Mouse (Mus musculus) 3T3-L1 (cell line): ENCODE measurements around the gene 7420426K07Rik.

Source experiments
- DNase-seq: peaks from one replicate; pipeline ENCODE4 v3.0.0-alpha.2; 2015; ENCODE audit warnings: low read depth, low spot score

7420426K07Rik gene

DNA sequence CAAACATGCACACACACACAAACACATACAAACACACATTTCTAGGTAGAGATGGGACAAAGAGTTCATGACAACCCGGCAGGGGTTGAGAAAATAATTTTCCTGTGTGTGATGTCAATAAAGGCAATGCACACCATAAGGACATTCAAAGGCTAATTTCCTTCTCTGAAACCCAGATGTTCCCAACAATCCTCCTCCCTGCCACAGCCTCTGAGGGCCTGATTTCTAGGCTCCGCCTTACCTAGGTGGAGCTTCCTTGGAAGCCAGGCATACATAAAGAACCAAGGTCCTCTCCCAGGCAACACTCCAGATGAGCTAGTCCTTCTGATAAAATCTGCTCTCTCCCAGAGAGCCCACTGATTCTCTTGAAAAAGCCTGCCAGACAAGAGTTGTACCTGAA is at the start of gene 7420426K07Rik:
Gene 7420426K07Rik, plus strand, starts transcription at position 301 of the 400 bp plus-strand sequence.
- no peak for DNase-seq

DNA sequence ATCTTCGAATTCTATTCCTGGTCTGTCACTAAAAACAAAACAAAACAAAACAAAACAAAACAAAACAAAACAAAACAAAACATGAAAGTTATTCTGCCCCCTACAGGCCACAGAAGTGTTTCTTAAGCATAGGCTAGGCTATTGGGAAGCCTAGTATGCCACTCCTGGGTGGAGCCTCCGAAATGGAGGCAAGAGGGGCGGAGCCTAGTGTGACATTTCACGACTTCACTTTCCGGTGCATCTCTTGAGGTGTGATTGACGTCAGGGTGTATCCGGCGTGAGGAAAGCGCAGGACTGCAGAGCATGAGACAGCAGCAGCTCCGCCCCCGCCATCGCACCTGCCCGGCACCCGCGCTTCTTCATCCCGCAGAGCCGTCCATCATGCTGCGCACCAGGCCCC is 46.7 kb upstream of the 7420426K07Rik start, which contains the start of gene Prr23a2:
Gene Prr23a2, plus strand, starts transcription at position 285 of the 400 bp plus-strand sequence.
- no peak for DNase-seq

DNA sequence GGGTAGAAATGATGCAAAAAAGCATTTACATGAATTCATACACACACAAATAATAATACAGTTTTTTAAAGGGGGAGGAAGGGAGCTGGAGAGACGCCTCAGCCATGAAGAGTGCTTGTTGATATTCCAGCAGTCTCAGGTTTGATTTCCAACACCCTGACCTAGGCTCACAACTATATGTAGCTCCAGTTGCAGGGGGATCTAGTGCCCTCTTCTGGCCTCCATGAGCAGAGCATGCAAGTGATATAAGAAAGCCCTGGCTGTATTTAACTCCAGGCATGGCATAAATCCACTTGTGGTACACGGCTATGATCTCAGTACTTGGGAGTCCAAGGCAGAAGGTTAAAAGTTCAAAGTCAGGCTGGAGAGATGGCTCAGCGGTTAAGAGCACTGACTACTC is 39.5 kb upstream of the 7420426K07Rik start:
- DNase-seq = peak; percentile 11

DNA sequence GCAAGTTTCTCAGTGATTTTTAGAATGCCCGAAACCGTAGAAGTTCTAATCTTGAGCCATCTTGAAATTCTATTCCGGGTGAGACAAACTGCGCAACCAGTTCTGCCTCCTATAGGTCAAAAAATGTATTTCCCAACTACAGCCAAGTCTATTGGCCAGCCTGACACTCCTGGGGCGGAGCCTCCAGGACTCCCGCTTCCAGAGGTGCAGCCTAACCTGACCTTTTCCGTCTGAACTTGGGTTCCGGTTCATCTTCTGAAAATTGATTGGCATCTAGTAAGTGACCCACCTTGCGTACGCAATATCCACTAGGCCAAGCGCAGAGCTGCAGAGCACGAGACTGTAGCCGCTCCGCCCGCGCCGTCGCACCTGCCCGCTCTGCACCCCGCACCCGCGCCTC is 38.3 kb upstream of the 7420426K07Rik start, which contains the start of gene Prr23a3:
Gene Prr23a3, plus strand, starts transcription at position 197 of the 400 bp plus-strand sequence.
- DNase-seq = no peak

- no peak for DNase-seq
Observed at GRCm38 (mm10) chr9:98901486-98901885, 1.4 kb upstream of the 7420426K07Rik start.

DNA sequence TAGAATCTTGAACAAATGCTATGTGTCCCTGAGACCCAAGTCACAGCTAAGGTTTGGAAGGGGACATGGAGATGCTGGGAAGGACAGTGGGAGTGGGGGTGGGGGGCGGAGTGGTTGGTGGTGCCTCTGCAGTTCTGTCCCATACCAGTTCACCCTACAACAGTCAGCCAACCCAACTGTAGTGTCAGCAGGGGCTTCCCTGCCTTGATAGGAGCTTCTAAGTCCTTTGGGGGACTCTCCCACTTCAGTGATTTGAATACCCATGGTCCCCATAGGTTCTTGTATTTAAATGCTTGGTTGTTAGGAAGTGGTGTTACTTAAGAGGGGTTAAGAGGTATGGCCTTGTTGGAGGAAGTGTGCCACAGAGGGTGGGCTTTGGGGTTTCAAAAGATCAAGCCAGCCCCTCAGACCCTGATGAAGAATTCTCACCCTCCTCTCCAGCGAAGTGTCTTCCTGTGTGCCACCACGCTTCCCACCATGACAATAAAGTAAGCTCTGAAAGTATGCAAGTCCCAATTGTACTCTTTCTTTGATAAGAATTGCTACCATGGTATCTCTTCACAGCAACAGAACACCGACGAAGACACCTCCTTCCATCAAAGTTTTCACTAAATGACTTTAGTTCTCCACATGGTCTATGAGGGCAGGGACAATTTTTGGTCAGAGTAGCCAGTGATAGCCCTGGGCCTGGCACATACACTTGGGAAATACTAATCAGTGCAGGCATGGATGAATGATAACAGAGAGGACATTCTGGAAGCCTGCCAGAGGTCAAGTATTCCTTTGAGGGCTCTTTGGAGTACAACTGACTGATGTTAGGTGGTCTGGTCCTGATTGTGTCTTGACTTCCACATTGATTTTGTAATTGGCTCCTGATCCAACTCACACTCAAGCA is 18.0 kb downstream of the 7420426K07Rik start:
- no peak for DNase-seq

GRCm38 (mm10) chr9:98923119-98923518 is 20.2 kb downstream of the 7420426K07Rik start:
- no peak for DNase-seq

DNA sequence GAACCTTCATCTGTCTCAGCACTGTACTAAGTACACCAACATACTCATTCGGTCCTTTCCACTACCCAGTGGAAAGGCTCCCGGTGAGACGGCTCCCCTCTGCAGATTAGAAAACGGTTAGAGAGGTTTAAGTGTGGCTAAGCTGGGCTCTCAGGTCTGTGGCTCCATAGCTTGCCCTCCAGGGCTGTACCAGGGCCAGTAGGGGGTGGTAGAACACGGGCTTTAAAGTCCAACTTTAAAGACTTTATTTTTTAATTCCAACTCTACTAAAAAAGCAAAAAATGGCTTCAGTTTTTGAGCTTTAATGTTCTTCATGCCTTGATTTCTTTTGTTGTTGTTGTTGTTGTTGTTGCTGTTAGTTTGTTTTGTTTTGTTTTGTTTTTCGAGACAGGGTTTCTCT is 21.3 kb downstream of the 7420426K07Rik start:
- no peak for DNase-seq

DNA sequence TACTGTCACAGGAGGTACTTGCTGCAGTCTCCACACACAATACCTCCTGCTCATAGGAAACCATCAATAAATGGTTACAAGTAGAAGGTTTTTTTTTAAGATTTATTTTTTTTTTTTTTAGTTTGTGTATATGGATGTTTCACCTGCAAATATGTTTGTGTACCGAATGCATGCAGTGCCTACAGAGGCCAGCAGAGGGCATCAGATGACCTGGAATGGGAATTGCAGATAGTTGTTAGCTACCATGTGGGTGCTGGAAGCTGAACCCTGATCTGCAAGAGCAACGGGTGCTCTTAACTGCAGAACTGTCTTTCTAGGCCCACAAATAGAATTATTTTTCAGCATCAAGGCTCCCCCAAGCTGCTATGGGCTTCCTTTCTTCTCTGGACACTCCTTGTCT is 26.6 kb downstream of the 7420426K07Rik start:
- DNase-seq = peak; percentile 9

DNA sequence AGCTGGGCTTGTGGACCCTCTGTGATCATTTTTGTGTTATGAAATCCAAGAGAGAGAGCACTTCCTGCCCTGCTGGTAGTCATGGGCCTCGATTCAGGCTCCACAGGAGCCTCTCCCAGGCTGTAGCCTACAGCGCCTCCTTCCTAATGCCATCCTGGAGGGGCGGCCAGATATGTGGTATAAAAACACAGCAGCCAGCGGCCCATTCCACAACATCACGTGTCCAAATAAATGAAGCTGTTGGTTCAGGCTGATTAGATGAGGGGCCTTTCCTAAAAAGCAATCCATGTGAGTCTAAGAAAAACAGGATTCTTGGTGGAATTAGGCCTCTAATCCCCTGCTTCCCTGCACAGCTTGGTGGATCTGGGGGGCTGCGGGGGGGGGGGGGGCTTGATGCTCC is 30.0 kb downstream of the 7420426K07Rik start:
- no peak for DNase-seq

DNA sequence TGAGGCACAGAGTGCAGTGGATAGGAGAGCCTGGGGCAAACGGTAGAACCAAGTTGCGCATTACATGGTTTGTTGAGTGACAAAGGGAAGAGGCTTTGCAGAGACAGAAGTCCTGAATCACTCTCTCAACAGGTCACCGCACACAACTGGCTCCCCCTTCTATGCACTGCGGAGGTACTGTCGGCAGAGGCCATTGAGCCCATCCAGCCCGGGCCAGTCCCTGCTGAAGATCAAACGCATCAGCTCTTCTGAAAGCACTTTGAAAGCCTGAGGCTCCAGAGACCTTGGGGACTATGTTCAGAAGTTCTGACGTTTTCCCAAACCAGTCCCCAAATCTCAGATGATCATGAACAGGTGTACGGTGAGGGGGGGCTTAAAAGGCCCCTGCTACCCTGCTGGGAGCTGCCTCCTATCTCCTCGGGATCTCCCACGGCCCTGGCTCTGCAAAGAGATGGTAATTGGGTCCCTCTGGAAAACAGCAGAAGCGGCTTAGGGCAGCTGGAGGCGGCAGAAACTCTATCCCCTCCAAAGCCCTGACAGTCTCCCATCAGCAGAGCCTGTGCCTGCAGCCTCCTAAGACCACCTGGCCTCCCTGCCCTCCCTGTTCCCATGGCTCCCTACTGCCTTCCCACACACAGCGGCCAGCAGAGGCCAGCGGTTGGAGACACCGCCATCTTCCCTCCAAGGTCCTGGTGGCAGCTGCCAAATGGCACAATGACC is 32.4 kb downstream of the 7420426K07Rik start:
- no peak for DNase-seq

GRCm38 (mm10) chr9:98939290-98939689 is 36.4 kb downstream of the 7420426K07Rik start:
- DNase-seq = peak; percentile 7

- no peak for DNase-seq
Observed at GRCm38 (mm10) chr9:98952171-98953050, 49.5 kb downstream of the 7420426K07Rik start.

DNA sequence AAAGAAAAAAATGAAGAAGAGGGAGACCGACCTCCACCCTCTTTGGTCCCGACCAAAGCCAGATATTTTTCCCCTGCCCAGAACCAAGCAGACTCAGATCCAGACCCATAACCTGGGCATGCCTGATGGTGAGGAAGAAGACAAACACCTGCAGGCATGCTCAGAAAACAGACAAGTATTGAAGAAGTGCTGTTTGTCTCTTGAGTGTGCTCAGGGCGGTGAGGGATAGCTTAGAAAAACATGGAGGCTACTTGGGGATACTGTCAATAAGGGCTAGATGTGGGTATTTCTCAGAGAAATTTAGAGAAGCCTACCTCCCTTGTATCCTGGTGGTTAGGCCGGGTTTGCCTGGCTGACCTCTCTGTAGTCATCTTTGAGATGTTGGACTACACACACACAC is 50.4 kb downstream of the 7420426K07Rik start:
- no peak for DNase-seq

DNA sequence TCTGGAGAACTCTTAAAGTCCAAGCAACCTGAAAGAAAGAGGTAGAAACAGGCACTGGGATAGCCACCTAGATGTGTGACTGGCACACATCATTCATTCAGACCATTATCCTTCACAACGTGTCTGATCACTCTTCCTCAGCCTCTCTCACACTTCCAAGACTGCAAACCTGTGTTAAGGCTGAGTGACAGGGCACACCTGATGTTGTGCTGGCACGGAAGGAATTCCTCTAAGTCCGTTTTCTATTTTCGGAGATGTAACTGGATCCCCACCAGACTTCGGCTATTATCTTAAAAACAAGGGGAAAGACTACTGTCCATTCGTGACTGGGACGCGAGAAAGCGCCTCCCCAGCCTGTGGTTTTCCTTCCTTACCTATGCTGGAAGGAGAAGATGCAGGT is 50.9 kb downstream of the 7420426K07Rik start:
- no peak for DNase-seq
